Mouse (Mus musculus) kidney, adult 11 months (tissue): ENCODE measurements around the gene Lrrc4.

Experiments used
- DNase-seq: peaks from one replicate; pipeline ENCODE4 v3.0.0; 2022

Gene Lrrc4

GRCm38 (mm10) chr6:28831011-28831853 is at the start of gene Lrrc4:
Gene Lrrc4 (minus strand): TSS chr6:28831747.
- no peak for DNase-seq

- peak; percentile 27 for DNase-seq
These were observed 49.4 kb upstream of the Lrrc4 start for GRCm38 (mm10) chr6:28880909-28881308.

GRCm38 (mm10) chr6:28879315-28879714 is 47.8 kb upstream of the Lrrc4 start:
- DNase-seq, result no peak

GRCm38 (mm10) chr6:28877945-28878666 is 46.6 kb upstream of the Lrrc4 start:
- no peak for DNase-seq

- no peak for DNase-seq
These were observed 44.9 kb upstream of the Lrrc4 start for GRCm38 (mm10) chr6:28876492-28876891.

GRCm38 (mm10) chr6:28875333-28875732 is 43.8 kb upstream of the Lrrc4 start:
- no peak for DNase-seq

GRCm38 (mm10) chr6:28874759-28875158 is 43.2 kb upstream of the Lrrc4 start:
- DNase-seq, result no peak

- no peak for DNase-seq
These were observed 42.5 kb upstream of the Lrrc4 start for GRCm38 (mm10) chr6:28874053-28874452.

GRCm38 (mm10) chr6:28872421-28872795 is 40.9 kb upstream of the Lrrc4 start:
- no peak for DNase-seq

- no peak for DNase-seq
These were observed 40.3 kb upstream of the Lrrc4 start for GRCm38 (mm10) chr6:28871725-28872420.

- no peak for DNase-seq
These were observed 36.1 kb upstream of the Lrrc4 start for GRCm38 (mm10) chr6:28867516-28868251.

- DNase-seq, result no peak
These were observed 34.7 kb upstream of the Lrrc4 start for GRCm38 (mm10) chr6:28866206-28866605.

GRCm38 (mm10) chr6:28865112-28865511 is 33.6 kb upstream of the Lrrc4 start:
- DNase-seq, result no peak

GRCm38 (mm10) chr6:28864684-28865083 is 33.1 kb upstream of the Lrrc4 start:
- no peak for DNase-seq

- DNase-seq, result no peak
These were observed 30.8 kb upstream of the Lrrc4 start for GRCm38 (mm10) chr6:28862304-28862703.

- no peak for DNase-seq
These were observed 29.4 kb upstream of the Lrrc4 start for GRCm38 (mm10) chr6:28860922-28861321.

GRCm38 (mm10) chr6:28860450-28860849 is 28.9 kb upstream of the Lrrc4 start:
- no peak for DNase-seq

- DNase-seq, result no peak
These were observed 27.5 kb upstream of the Lrrc4 start for GRCm38 (mm10) chr6:28859094-28859493.

- no peak for DNase-seq
These were observed 25.9 kb upstream of the Lrrc4 start for GRCm38 (mm10) chr6:28857198-28858180.

- DNase-seq, result no peak
These were observed 25.2 kb upstream of the Lrrc4 start for GRCm38 (mm10) chr6:28856789-28857188.

GRCm38 (mm10) chr6:28855442-28855841 is 23.9 kb upstream of the Lrrc4 start:
- DNase-seq, result no peak

- no peak for DNase-seq
These were observed 23.1 kb upstream of the Lrrc4 start for GRCm38 (mm10) chr6:28854598-28854997.
